Mouse (Mus musculus): ENCODE results near the gene Drg2.

DNA sequence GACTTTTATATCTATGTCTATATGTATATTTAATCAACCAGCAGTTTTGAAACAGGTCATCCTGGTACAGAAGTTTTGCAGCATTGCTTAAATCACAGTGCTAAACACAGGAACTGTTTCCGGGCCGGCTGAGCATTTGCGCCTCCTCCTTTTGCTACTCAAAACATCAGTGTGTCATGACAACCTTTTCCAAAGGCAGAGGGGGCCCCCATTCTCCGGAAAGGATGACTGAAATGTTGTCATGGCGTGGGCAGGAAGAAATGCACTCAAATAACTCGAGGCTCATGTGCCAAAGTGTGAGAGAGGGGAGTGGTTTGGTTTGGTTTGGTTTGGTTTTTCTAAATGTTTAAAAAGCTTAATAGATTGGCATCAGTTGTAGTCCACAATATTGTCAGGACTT is 11.5 kb upstream of the Drg2 start:
- no peak for TF ChIP-seq CTCF (IDR thresholded peaks at IDR 0.05; ENCODE audit: low read depth)
- TF ChIP-seq EP300 (optimal IDR thresholded peaks at IDR 0.05) = no peak

Measured in stomach, postnatal 0 days (tissue).